Mouse (Mus musculus) testis, adult 2 months (tissue): ENCODE results near the gene Plekhg3.

Source experiments
- CTCF ChIP-seq: fragments of 200-500 bp; IDR thresholded peaks from 2 replicates; pipeline ENCODE4 v1.5.1; 2012; ENCODE audit warnings: low read depth, mild to moderate bottlenecking, inconsistent platforms, low read length, moderate library complexity; ENCODE audit not compliant: control insufficient read depth, insufficient read depth, insufficient replicate concordance
- POLR2A ChIP-seq: fragments of 200-500 bp; IDR thresholded peaks from 2 replicates; pipeline ENCODE4 v1.6.1; 2012; ENCODE audit warnings: low read depth, mild to moderate bottlenecking, inconsistent platforms, low read length, moderate library complexity; ENCODE audit not compliant: control insufficient read depth

GRCm38 (mm10) chr12:76589531-76589930 lies 58.8 kb downstream of the Plekhg3 start:
- TF ChIP-seq CTCF (no peak), POLR2A (no peak)
